Comparison of ENCODE assay signal across 9 mouse cellular contexts in genomic region chr7:25105411-25106160, GRCm38 (mm10). TPM values are rescaled to one million over a fixed set of nuclear protein-coding genes. Genes with fewer than 3 reads are reported as not detected.
DNase-seq lines count a peak whose midpoint lies in the region; ATAC-seq lines count a peak whose summit lies in the region.
"Had no signal": no experiment of that assay in that cellular context is flagged by ENCODE, and none has a peak within 500 bp of the region (broad histone marks: within the 10 kb centered on the region; RNA-seq: fewer than 3 reads in every experiment).

No protein-coding gene starts in this region.

- H3K27ac ChIP-seq in liver, embryonic 12.5 days = no peak overlapping the region
- peak overlapping the region; percentile 32; the same call in 1 of the 2 replicates for H3K27ac ChIP-seq in hindbrain, embryonic 15.5 days (replicated peaks)
- peak overlapping the region; percentile 68 for H3K27ac ChIP-seq in midbrain, embryonic 15.5 days

- no peak overlapping the region for H3K4me3 ChIP-seq in liver, embryonic 12.5 days
- no peak overlapping the region for H3K4me3 ChIP-seq in hindbrain, embryonic 15.5 days
- no peak overlapping the region for H3K4me3 ChIP-seq in midbrain, embryonic 15.5 days
- H3K4me3 ChIP-seq: myocyte had no signal

- ATAC-seq in liver, embryonic 12.5 days = no peak
- peak; percentile 39; the same call in 1 of the 2 replicates for ATAC-seq in hindbrain, embryonic 15.5 days (ENCODE audit: low FRiP score, low read depth)
- ATAC-seq in midbrain, embryonic 15.5 days (replicated peaks) = peak; percentile 52

- peak; percentile 80 for DNase-seq in liver
- peak; percentile 87 for DNase-seq in cerebellum, adult 9-10 months
- peak; percentile 64 to 73 for DNase-seq in frontal cortex, postnatal 14 days (ENCODE audit: low spot score in 2 of 2)
- DNase-seq in left cerebral cortex, postnatal 25 days (ENCODE audit: low spot score in 2 of 2) = peak; percentile 83 to 88
- DNase-seq in spleen, adult 18-20 months = peak; percentile 78 to 89

- WGBS in liver, embryonic 12.5 days (ENCODE audit: insufficient replicate concordance) = 19% methylated on average over 17 of the region's 17 CpGs
- 13% methylated on average over 17 of the region's 17 CpGs for WGBS in hindbrain, embryonic 15.5 days
- WGBS in midbrain, embryonic 15.5 days = 13% methylated on average over 17 of the region's 17 CpGs

- 0 out of 2 replicates have a peak, but pooled peaks cover 4% of the 10 kb centered on the region for H3K27me3 ChIP-seq in liver, embryonic 12.5 days (replicated peaks)
- H3K27me3 ChIP-seq in hindbrain, embryonic 15.5 days = no peaks in the 10 kb centered on the region
- no peaks in the 10 kb centered on the region for H3K27me3 ChIP-seq in midbrain, embryonic 15.5 days (replicated peaks)

- H3K4me2 ChIP-seq in liver, embryonic 12.5 days = no peak overlapping the region
- no peak overlapping the region for H3K4me2 ChIP-seq in hindbrain, embryonic 15.5 days
- no peak overlapping the region for H3K4me2 ChIP-seq in midbrain, embryonic 15.5 days

- H3K9me3 ChIP-seq in liver, embryonic 12.5 days (replicated peaks) = no peaks in the 10 kb centered on the region
- no peaks in the 10 kb centered on the region for H3K9me3 ChIP-seq in hindbrain, embryonic 15.5 days
- no peaks in the 10 kb centered on the region for H3K9me3 ChIP-seq in midbrain, embryonic 15.5 days

- H3K4me1 ChIP-seq in liver, embryonic 12.5 days = peaks cover 4% of the 10 kb centered on the region; the same call in 1 of the 2 replicates
- no peaks in the 10 kb centered on the region; the same call in 1 of the 2 replicates for H3K4me1 ChIP-seq in hindbrain, embryonic 15.5 days (replicated peaks)
- H3K4me1 ChIP-seq in midbrain, embryonic 15.5 days = no peaks in the 10 kb centered on the region

- intact Hi-C loops in left cerebral cortex, postnatal 25 days (cut with DNase I) = no loop called here

- no peaks in the 10 kb centered on the region for H3K36me3 ChIP-seq in liver, embryonic 12.5 days
- H3K36me3 ChIP-seq in hindbrain, embryonic 15.5 days = no peaks in the 10 kb centered on the region
- no peaks in the 10 kb centered on the region for H3K36me3 ChIP-seq in midbrain, embryonic 15.5 days (replicated peaks)

- no peak overlapping the region for H3K9ac ChIP-seq in liver, embryonic 12.5 days
- no peak overlapping the region for H3K9ac ChIP-seq in hindbrain, embryonic 15.5 days
- H3K9ac ChIP-seq in midbrain, embryonic 15.5 days = no peak overlapping the region

RNA-seq across cellular contexts. Expression of gene Zfp574, which starts 33.2 kb away (rescaled TPM):
- 14.4 and 15.7 TPM in 2 replicates for polyA plus RNA-seq in liver, embryonic 12.5 days (2016; fragmentation: Nextera tagmentation; extraction: Ambion mirVana)
- polyA plus RNA-seq in hindbrain, embryonic 15.5 days (2015; fragmentation: Nextera tagmentation; extraction: Ambion mirVana) = 33.9 and 37.7 TPM in 2 replicates
- total RNA-seq in left cerebral cortex, postnatal 25 days (2021) = 10 to 100 TPM; 31.4 to 37.0 TPM
- polyA plus RNA-seq in midbrain, embryonic 15.5 days (2015; fragmentation: Nextera tagmentation; extraction: Ambion mirVana) = 39.1 and 41.3 TPM in 2 replicates

RNA-seq across cellular contexts. Expression of gene Grik5, which starts 33.4 kb away (rescaled TPM):
- polyA plus RNA-seq in liver, embryonic 12.5 days (2016; fragmentation: Nextera tagmentation; extraction: Ambion mirVana) = 2.5 and 3.0 TPM in 2 replicates
- polyA plus RNA-seq in hindbrain, embryonic 15.5 days (2015; fragmentation: Nextera tagmentation; extraction: Ambion mirVana) = 18.3 and 18.5 TPM in 2 replicates
- total RNA-seq in left cerebral cortex, postnatal 25 days (2021) = 100 to 1,000 TPM; 215 to 242 TPM
- polyA plus RNA-seq in midbrain, embryonic 15.5 days (2015; fragmentation: Nextera tagmentation; extraction: Ambion mirVana) = 19.5 and 22.1 TPM in 2 replicates
